Mouse (Mus musculus) MEL (cell line): ENCODE measurements around the gene Gm37240.

Experiments used
- CTCF ChIP-seq, 3 experiments: IDR thresholded peaks in 2 of 3; conservative IDR thresholded peaks in 1 of 3; 2 replicates each; pipeline ENCODE4 v1.5.1; 2011 to 2012; ENCODE audit warnings: low read length in 3 of 3, low read depth in 2 of 3, mild to moderate bottlenecking in 2 of 3, improper control_type of control experiment in 1 of 3, inconsistent platforms in 1 of 3, mixed read lengths in 1 of 3, moderate library complexity in 1 of 3; ENCODE audit not compliant: control insufficient read depth in 1 of 3, insufficient read depth in 1 of 3, poor library complexity in 1 of 3, severe bottlenecking in 1 of 3
- EP300 ChIP-seq, 2 experiments: IDR thresholded peaks; 2 replicates each; pipeline ENCODE4 v1.6.1; 2011; ENCODE audit warnings: improper control_type of control experiment in 2 of 2, low read length in 2 of 2, low read depth in 1 of 2, mild to moderate bottlenecking in 1 of 2
- ETS1 ChIP-seq: IDR thresholded peaks from 2 replicates; pipeline ENCODE4 v1.6.1; 2012; ENCODE audit warnings: low read depth, mild to moderate bottlenecking, inconsistent platforms, low read length, improper control_type of control experiment, moderate library complexity
- GATA1 ChIP-seq: IDR thresholded peaks from 2 replicates; pipeline ENCODE4 v1.6.1; 2011; ENCODE audit warnings: low read depth, low read length, improper control_type of control experiment
- USF1 ChIP-seq: IDR thresholded peaks from 2 replicates; pipeline ENCODE4 v1.6.1; 2014; ENCODE audit warnings: low read depth, mild to moderate bottlenecking, inconsistent platforms, low read length, improper control_type of control experiment, moderate library complexity
- USF2 ChIP-seq, 2 experiments: IDR thresholded peaks; 2 replicates each; pipeline ENCODE4 v1.6.1; 2011 to 2012; ENCODE audit warnings: improper control_type of control experiment in 2 of 2, low read length in 2 of 2, borderline replicate concordance in 1 of 2, inconsistent platforms in 1 of 2, low read depth in 1 of 2, mild to moderate bottlenecking in 1 of 2; ENCODE audit not compliant: insufficient read depth in 1 of 2

DNA sequence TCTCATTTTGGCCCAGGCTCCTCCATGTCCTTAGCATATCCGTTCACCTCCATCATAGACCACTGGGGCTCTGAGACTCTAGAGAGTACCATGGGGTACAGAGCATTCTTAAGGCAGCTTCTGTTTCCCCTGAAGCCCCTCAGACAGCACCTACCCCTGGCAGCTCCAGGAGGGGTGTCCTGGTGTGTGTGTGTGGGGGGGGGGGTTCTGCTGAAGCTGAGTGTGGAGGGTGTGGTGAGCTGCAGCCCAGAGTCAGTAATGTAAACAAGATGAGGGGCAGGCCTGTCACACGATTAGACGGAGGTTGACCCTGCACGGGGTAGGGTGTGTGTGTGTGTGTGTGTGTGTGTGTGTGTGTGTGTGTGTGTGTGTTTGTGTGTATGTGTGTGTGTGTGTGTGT lies 1425.6 kb downstream of the Gm37240 start:
- TF ChIP-seq GATA1 (no peak), USF1 (no peak), ETS1 (no peak), CTCF (IDR thresholded peaks at IDR 0.05 in 2 of 3, conservative IDR thresholded peaks at IDR 0.05 in 1 of 3; ENCODE audit: control insufficient read depth in 1 of 3, insufficient read depth in 1 of 3, low read depth in 2 of 3, low read length in 3 of 3, poor library complexity in 1 of 3, severe bottlenecking in 1 of 3) (no peak), EP300 (IDR thresholded peaks at IDR 0.05; ENCODE audit: low read depth in 1 of 2, low read length in 2 of 2) (no peak), USF2 (IDR thresholded peaks at IDR 0.05; ENCODE audit: borderline replicate concordance in 1 of 2, insufficient read depth in 1 of 2, low read depth in 1 of 2, low read length in 2 of 2) (no peak)
